Mouse (Mus musculus) cerebellum, adult 2 months (tissue): ENCODE results near the gene Dgcr2.

Source experiments
- CTCF ChIP-seq: fragments of 200-500 bp; IDR thresholded peaks from 2 replicates; pipeline ENCODE4 v1.5.1; 2011; ENCODE audit warnings: low read depth, mild to moderate bottlenecking, control low read depth, low read length, moderate library complexity, borderline replicate concordance; ENCODE audit not compliant: insufficient read depth
- POLR2A ChIP-seq: fragments of 200-500 bp; IDR thresholded peaks from 2 replicates; pipeline ENCODE4 v1.6.1; 2011; ENCODE audit warnings: low read length, control low read depth, borderline replicate concordance; ENCODE audit not compliant: insufficient read depth

- TF ChIP-seq CTCF = no peak
- TF ChIP-seq POLR2A = no peak
Observed at GRCm38 (mm10) chr16:17806581-17807191, 91.7 kb downstream of the Dgcr2 start.
